Mouse (Mus musculus): Measurements from ENCODE around the gene Ywhah.

The Ywhah gene

DNA sequence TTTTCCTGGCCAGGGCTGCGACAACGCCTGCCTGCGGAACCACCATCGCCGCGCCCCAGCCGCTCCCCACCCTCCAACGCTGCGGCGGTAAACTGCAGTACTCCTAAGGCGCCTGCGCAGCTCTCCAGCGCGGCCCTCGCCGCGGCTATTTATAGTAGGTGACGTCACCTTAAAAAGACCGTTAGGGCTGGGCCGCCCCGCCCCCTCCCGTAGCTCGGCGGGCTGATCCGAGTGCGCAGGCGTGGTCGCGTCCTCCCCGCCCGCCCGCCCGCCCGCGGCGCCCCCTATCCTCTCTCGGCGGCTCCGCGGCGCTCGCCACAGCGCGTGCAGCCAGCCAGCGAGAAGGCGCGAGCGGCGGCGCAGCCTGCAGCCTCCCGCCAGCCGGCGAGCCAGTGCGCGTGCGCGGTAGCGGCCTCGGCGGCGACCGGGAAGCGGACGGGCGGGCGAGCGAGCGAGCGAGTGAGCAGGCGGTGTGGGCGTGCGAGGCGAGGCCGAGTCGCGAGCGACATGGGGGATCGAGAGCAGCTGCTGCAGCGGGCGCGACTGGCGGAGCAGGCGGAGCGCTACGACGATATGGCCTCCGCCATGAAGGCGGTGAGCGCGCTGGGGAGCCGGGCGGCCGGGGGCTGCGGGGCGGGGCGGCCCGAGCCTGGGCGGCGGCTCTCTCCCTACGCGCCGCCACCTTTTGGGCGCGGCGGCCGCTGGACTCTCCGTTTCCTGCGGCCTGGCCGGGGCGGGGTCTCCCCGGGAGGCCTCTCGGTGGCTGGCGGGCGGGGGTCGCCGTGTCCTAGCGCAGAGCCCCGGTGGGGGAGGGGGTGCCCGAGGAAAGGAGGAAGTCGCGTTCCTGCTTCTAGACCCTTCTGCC, at the start of gene Ywhah:
Gene Ywhah, plus strand, starts transcription at position 256 of the 865 bp plus-strand sequence.
- DNase-seq (ENCODE audit: low spot score in 2 of 2) = peak; percentile 92 to 98

GRCm38 (mm10) chr5:32976541-32976940, 42.1 kb upstream of the Ywhah start:
- DNase-seq (ENCODE audit: low spot score in 2 of 2) = no peak

- DNase-seq (ENCODE audit: low spot score in 2 of 2) = no peak
Measured at GRCm38 (mm10) chr5:32977179-32977578, 41.4 kb upstream of the Ywhah start.

DNA sequence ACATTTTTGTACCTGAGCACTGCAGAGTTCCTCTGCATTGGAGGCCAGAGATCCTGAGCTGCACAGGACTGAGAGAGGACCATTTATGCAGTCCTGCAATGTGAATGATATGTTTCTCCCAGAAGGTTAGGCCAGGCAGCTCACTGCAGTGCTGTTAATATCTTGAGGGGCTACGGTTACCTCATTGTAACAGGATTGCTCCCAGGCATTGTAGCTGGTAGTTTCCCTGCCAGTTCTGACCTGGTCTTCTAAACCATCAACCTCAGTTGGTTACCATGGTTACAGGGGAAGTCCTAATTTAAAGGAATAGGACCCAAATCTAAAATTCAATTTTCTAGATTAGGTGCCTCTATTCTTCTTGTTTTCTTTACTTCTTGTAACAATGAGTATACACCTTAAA, 33.2 kb upstream of the Ywhah start:
- no peak for DNase-seq (ENCODE audit: low spot score in 2 of 2)

- no peak for DNase-seq (ENCODE audit: low spot score in 2 of 2)
Measured at GRCm38 (mm10) chr5:32987873-32988272, 30.7 kb upstream of the Ywhah start.

- peak; percentile 81 to 83 for DNase-seq (ENCODE audit: low spot score in 2 of 2)
Measured at GRCm38 (mm10) chr5:32989959-32990640, 28.5 kb upstream of the Ywhah start.

- DNase-seq (ENCODE audit: low spot score in 2 of 2) = peak in 1 of 2 experiments; percentile 84
Measured at GRCm38 (mm10) chr5:32991152-32991551, 27.5 kb upstream of the Ywhah start.

GRCm38 (mm10) chr5:32994471-32994870, 24.1 kb upstream of the Ywhah start:
- DNase-seq (ENCODE audit: low spot score in 2 of 2) = no peak

- no peak for DNase-seq (ENCODE audit: low spot score in 2 of 2)
Measured at GRCm38 (mm10) chr5:32995756-32996155, 22.9 kb upstream of the Ywhah start.

GRCm38 (mm10) chr5:32996560-32996959, 22.1 kb upstream of the Ywhah start:
- DNase-seq (ENCODE audit: low spot score in 2 of 2) = no peak

DNA sequence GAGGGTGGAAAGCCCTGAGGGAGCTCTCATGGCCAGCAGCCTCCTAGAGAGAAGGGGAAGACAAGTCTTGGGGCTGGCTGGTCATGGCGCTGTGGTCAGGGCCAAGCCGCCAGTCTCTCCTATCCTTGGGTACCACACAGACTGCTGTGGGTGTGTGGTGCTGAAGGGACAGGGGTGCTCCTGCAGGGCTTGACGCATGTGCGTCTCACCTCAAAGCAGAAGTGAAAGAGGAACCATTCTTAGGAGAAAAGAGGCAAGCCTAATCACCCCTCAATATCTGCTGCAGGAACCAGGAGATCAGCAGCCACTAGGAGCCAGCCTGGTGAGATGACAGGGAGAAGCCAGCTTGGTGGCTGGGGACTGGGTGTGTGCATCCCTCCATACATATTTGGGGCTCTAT, 20.9 kb upstream of the Ywhah start:
- no peak for DNase-seq (ENCODE audit: low spot score in 2 of 2)

GRCm38 (mm10) chr5:32998783-32999182, 19.8 kb upstream of the Ywhah start:
- DNase-seq (ENCODE audit: low spot score in 2 of 2) = no peak

- peak; percentile 84 to 86 for DNase-seq (ENCODE audit: low spot score in 2 of 2)
Measured at GRCm38 (mm10) chr5:33001111-33001510, 17.5 kb upstream of the Ywhah start.

DNA sequence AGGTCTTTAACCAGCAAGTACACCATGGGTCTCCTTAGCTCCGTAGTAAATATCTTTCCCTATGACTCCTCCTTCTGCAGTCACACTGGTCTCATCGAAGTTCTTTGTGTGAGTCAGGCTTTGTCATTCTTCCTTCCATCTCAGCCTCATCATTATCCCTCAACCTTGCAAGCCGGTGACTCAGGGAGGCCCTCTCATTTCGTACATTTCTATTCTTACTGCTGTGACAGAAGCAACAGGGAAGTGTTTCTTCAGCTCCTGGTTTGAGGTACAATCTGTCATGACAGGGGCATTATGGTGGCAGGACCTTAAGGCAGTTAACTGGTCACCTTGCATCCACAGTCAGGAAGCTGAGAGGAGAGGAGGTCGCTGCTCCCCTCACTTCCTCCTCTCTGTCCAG, 15.8 kb upstream of the Ywhah start:
- no peak for DNase-seq (ENCODE audit: low spot score in 2 of 2)

- DNase-seq (ENCODE audit: low spot score in 2 of 2) = no peak
Measured at GRCm38 (mm10) chr5:33003500-33003899, 15.1 kb upstream of the Ywhah start.

DNA sequence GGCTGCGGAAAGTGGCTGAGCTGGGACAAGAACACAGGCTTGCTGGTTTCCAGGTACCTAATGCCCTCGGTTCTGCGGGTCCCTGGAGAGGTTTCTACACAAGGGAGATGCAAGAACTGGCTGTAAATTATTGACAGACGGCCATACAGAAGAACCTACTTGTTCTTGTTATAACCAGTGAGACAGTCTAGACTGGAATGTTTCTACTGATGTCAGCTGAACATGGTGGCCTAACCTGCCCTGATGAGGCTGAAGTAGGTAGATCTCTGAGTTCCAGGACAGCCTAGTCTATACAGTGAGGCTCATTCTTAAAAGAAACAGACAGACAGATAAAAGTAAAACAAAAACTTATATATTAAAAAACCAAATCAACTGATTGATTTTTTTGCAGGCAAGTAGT, 14.5 kb upstream of the Ywhah start:
- DNase-seq (ENCODE audit: low spot score in 2 of 2) = no peak

DNA sequence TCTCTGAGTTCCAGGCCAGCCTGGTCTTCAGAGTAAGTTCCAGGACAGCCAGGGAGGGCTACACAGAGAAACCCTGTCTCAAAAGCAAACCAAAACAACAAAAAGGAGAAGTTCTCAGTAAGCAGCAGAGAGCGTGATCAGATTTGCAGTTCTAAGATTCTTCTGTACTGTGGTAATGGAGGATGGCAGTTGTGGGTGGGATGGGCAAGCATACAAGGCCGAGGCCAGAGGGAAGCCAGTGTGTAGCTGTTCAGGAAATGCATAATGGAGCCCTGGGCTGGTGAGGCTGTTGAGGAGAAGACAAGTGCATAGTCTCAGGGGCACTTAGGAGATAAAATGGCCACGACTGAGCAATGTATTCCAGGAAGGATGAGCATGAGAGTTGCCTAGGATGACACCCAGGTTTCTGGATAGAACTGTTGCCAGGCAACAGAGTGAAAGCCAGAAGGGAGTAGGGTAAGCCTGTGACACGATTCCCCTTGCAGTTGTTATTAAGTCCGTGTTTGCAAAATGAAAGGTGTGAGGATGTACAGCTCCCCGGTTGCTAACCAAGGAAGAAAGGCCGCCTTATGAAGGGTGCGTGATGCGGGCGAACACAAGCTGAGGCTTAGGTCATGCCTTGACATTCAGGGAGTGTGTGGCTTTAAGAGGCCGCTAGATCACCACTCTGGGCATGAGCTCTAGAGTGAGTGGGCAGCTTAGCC, 13.0 kb upstream of the Ywhah start:
- peak in 1 of 2 experiments; percentile 66 for DNase-seq (ENCODE audit: low spot score in 2 of 2)

DNA sequence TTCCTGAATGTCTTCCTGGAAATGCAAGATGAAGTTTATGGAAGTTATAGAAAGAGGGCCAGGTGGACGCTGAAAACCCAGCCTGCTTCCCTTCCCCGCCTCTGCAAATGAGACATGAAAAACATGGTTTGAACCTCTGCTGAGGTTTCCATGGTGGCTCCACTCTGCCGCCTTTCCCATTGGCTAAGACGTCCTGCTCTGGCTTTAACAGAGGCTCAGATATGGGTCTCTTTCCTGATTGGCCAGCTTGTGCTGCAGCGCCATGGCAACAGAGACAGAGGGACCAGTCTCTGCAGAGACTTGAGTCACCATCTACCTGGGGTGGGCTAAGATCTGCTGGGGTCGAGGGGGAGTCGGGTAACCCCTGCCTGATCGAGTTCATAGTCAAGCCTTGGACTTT, 11.9 kb upstream of the Ywhah start:
- peak; percentile 85 to 86 for DNase-seq (ENCODE audit: low spot score in 2 of 2)

DNA sequence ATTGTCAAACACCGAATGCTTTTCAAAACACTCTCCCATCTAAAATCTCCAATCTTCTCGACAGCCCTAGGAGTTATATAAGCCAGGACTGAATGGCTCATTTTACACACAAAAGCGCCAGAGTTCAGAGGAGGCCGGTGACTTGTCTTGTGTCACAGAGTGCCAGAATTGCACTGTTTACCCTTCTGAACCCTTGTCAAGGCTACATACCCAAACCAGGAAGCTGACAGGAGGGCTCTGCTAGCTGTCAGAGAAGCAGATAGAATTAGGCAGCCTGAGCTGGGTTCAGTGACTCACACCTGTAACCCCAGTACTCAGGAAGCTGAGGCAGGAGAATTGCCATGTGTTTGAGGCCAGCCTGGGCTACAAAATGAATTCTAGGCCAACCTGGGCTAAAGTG, 11.2 kb upstream of the Ywhah start:
- DNase-seq (ENCODE audit: low spot score in 2 of 2) = no peak

DNA sequence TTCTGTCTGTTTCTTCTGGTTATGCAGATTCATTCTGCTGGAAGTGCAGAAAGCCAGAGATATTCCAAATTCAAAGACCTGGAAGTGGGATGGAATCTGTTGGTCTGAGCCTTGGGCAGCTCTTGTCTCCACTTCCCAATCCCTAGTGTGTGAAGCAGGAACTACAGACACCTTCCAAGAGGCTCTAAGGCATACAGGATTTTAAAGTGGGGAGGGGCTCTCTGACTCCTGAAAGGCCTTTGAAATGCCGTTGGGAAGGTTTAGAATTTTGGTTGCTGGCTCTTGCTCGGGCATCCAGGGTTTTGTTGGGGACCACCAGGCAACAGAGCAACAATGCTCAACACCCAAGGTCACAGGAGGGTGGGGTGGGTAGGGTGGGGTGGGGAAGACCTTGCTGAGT, 9.3 kb upstream of the Ywhah start:
- DNase-seq (ENCODE audit: low spot score in 2 of 2) = no peak

DNA sequence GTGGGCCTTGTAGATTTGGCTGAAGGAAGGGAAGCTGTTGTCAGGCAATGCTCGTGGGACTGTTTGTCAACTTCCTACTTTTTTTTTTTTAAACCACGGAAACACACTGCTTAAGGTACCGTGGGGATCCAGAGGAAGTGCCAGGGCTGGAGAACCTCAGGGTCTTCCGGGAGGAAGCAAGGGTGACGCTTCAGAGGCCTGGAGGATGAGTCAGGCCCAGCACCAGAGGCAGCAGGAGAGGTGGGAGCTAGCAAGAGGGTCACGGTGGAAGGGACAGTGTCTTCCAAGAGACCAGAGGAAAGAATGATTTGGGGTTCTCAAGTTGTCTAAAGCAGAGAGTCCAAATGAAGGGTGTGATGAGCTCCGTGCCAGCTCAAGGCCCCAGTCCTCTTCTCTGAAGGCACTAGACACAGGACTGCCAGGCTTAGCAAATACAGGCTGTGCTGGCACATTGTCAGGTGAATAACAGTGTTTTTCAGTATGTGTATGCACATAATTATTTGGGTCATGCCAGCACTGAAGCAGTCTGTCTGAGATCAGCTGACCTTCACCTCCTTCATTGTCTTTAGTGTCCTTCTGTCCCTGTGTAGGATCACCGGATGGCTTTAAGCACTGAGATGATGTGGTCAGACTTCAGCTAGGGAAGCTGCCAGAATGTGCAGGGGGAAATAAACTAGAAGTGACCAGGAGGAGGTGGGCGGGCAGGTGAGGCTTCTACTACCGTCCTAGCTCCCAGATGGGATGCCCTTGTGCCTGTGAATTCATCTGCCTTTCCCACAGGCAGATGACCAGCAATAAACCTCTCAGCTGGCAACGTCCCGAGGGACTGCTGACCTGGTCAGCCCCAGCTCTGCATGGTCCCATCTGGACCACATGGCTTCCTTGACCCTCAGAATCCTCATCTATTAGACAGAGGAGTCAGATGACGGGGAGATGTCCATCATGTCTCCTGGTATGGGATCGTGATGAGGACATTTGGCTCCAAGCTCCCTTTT, 8.5 kb upstream of the Ywhah start:
- no peak for DNase-seq (ENCODE audit: low spot score in 2 of 2)
